Mouse (Mus musculus) heart, adult 2 months (tissue): ENCODE results near the gene Romo1.

Experiments used
- CTCF ChIP-seq: fragments of 200-600 bp; IDR thresholded peaks from 2 replicates; pipeline ENCODE4 v1.8.1; 2022; ENCODE audit warnings: antibody characterized with exemption, mild to moderate bottlenecking, moderate library complexity
- EP300 ChIP-seq: fragments of 200-500 bp; IDR thresholded peaks from 2 replicates; pipeline ENCODE4 v1.6.1; 2011; ENCODE audit warnings: low read depth, low read length, control low read depth; ENCODE audit not compliant: insufficient read depth

DNA sequence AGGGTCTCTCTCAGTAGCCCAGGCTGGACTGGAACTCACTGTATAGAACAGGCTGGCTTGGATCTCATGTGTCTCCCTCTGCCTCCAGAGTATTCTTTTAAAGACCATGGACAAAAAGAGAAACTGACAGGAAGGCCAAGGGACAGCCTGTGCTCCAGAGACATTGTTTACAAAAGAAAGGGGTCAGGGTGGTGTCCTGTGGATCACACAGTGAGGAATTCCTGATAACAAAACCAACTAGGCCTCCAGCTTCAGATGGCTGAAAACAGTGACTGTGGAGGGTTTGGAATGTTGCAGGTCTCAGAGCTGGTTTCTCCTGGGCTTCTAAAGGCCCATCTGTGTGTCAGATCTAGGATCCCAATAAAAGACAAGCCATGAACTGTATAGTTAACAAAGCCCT lies 50.7 kb downstream of the Romo1 start:
- TF ChIP-seq EP300 = peak; percentile 71; the same call in 1 of the 2 replicates
- no peak for TF ChIP-seq CTCF
